Mouse (Mus musculus) bone marrow, adult 2 months (tissue): ENCODE results near the gene Pced1b.

Experiments
- CTCF ChIP-seq: fragments of 200-500 bp; IDR thresholded peaks from 2 replicates; pipeline ENCODE4 v1.5.1; 2011; ENCODE audit warnings: low read length, control low read depth; ENCODE audit not compliant: control insufficient read depth, insufficient read depth
- POLR2A ChIP-seq: fragments of 200-500 bp; IDR thresholded peaks from 2 replicates; pipeline ENCODE4 v1.6.1; 2011; ENCODE audit warnings: low read depth, mild to moderate bottlenecking, control low read depth, low read length, borderline replicate concordance; ENCODE audit not compliant: control insufficient read depth

- TF ChIP-seq CTCF (no peak), POLR2A (no peak)
These were observed 165.4 kb downstream of the Pced1b start for GRCm38 (mm10) chr15:97412308-97412707.
